Mouse (Mus musculus) hematopoietic multipotent progenitor cell, adult 10-12 weeks (in vitro differentiated cells): Measurements from ENCODE around the gene Reep1. TPM values are rescaled to one million over a fixed set of nuclear protein-coding genes. Genes with fewer than 3 reads are reported as not detected.

ENCODE experiments used
- polyA plus RNA-seq: library from polyadenylated mRNA; stranded (reverse); fragments of >175 nt; gene quantifications from 2 replicates; pipeline ENCODE4 v1.2.3, GENCODE M21; 2012; ENCODE audit warnings: low replicate concordance

Reep1 gene
- 0.13 and 0.15 TPM in 2 replicates for polyA plus RNA-seq

DNA sequence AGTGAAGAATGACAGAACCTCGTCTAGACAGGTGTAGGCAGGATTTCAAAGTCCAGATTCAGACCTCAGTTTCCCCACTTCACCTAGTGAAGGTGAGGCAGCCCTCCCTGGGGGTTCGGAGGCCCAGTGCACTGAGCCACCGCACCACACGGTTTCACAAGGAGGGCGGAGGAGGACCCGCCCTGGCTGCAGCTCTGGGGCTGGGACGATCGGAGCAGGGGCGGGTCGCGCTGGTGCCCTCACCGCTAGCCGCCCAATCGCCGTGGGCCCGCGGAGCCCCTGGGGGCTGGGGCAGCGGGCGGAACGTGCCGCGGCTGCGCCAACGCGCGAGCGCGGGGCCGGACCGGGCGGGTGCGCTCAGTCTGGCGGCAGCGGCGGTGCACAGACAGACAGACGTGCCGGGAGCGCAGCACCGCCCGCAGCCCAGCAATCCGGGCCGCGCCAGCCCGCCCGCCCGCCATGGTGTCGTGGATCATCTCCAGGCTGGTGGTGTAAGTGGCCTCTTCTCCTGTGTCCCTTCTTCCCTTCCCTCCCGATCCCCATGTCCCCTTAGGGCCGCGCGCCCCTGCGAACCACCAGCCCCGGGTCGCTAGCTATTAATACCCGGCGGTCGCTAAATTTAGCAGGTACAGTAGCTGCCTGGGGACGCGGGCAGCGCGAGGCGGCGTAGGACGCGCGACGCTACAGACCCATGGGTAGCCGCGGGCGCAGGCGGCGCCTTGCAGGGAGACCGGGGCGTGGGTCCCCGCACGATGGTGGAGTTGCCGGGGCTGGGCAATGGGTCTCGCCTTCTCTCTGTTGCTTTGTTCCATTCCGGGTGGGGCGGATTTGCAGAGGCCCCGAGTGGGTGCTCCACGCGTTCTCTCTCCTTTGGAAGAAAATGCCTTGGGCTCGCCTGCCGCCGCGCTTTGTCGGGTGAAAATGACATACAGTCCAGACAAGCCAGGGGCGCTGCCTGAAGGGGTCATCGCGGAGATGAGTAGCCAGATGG, at the start of gene Reep1:
TSS of gene Reep1 (plus strand) at position 51 of the 991 bp plus-strand sequence.

DNA sequence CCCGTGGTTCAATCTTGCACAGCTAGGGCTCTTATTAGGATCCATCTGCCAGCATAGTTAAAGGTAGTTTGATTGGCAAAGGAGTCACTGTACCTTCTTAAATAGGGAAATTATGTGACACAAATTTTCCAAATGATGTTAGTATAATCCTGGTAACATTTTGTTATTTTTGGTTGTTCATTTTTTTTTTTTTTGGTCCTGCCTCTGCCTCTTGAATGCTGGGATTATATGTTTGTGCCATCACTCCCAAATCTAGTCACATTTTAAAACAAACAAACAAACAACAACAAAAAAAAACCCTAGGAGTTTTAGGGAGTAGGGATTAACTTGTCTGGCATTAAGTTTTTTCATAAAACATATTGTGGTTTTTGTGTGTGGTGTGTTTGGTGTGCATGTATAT, 119.5 kb downstream of the Reep1 start, which contains the start of gene Mrpl35:
TSS of gene Mrpl35 (minus strand) at position 101 of the 400 bp plus-strand sequence.

DNA sequence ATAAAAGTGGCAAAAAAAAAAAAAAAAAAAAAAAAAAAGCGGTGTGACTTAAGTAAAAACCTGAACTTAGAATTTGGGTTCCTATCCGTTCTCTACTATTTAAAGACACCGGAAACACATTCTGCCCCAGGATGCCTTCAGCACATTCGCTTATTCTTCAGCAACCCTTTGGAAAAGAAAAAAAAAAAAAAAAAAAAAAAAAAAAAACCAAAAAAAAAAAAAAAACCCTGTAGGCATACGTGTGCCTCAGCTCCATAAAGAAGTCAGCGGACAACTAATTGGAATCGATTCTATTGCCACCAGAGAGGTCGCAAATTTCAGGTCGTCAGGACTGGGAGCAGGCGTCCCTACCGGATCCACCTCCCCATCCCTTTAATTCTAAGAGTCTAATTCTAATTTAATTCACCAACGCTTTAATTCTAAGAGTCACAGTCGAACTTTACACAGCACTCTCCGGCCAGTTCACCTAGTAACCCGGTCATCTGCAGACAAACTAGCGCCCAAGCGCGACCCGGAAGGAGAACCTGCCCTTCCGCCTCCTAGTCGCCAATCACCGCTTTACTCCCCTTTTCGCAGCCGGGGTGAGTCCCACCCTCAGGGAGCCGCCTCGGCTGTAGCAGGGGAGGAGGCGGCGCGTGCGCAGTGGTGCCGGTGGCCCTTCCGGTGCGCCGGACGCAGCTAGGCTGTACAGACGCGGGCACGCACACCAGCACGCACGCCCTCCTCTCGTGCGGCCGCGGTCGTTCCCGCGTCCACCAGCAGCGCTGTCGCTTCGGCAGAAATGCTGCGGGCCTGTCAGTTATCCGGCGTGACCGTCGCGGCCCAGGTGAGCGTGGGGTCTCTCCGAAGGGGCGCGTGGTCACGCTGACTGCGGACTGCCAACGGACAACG, 123.6 kb downstream of the Reep1 start, which contains the start of gene Immt:
TSS of gene Immt (plus strand) at position 642 of the 891 bp plus-strand sequence.

Other genes starting within 250 kb of the Reep1 start
- 18.8 and 51.1 TPM in 2 replicates for gene Rnf103, start 213.7 kb upstream of the Reep1 start, polyA plus RNA-seq
- gene Chmp3, start 163.8 kb upstream of the Reep1 start, polyA plus RNA-seq: 13.2 and 32.9 TPM in 2 replicates
- gene Kdm3a, start 74.6 kb upstream of the Reep1 start, polyA plus RNA-seq: 4.5 and 10.5 TPM in 2 replicates
- gene Mrpl35, start 119.4 kb downstream of the Reep1 start, polyA plus RNA-seq: 0.35 and 1.2 TPM in 2 replicates
- 11.9 and 24.3 TPM in 2 replicates for gene Immt, start 123.8 kb downstream of the Reep1 start, polyA plus RNA-seq
- gene Ptcd3, start 201.2 kb downstream of the Reep1 start, polyA plus RNA-seq: 2.7 and 4.1 TPM in 2 replicates
- gene Polr1a, start 201.5 kb downstream of the Reep1 start, polyA plus RNA-seq: 9.4 and 17.2 TPM in 2 replicates